Mouse (Mus musculus): ENCODE measurements around the gene Gm8356.
"Not testable (repeated sequence)": the region's sequence is repeated elsewhere in the genome, so short reads cannot be mapped to it uniquely, and the experiment has no call there.

Gm8356 gene

GRCm38 (mm10) chr14:6537190-6537589 lies at the start of gene Gm8356:
Gene Gm8356 (minus strand): TSS chr14:6537290.
- not testable (repeated sequence) for DNase-seq (ENCODE audit: low read depth, low spot score)

- DNase-seq (ENCODE audit: low read depth, low spot score) = not testable (repeated sequence)
Measured at GRCm38 (mm10) chr14:6486331-6486730, 50.8 kb downstream of the Gm8356 start.

DNA sequence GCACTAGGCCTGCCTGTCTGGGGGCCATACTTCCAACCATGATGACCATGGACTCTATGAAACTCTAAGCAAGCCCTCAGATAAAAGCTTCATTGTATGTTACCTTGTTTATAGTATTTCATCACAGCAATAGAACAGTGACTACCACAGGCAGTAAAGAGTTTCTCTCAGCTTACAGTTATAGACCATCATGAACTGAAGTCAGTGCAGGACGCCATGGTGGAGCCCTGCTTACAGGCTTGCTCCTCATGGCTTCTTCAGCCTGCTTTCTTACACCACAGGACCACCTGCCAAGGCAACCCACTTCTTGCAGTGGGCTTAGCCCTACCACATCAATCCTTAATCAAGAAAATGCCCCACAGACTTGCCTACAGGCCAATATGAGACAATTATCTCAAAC lies 51.5 kb downstream of the Gm8356 start:
- DNase-seq (ENCODE audit: low read depth, low spot score) = not testable (repeated sequence)

DNA sequence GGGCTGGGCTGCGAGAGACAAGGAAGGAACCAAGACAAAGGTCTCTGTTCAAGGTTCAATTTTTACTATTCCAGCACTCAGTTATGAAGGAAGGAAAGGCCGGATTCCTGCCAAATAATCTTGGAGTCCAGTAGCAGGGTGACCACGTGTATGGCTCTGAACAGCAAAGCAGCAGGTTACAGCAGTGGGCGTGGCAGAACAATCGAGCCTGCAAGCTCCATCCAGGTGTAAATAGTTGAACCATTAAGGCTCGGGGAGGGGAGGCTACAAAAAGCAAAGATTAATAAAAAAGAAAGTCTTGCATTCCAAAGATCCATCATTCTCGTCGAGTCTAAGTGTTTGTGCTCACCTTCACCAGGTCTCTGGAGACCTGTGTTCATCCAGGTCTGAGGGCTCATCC lies 55.0 kb downstream of the Gm8356 start:
- not testable (repeated sequence) for DNase-seq (ENCODE audit: low read depth, low spot score)

All from CD4-positive helper T cell, adult 2 months (primary cell).